Mouse (Mus musculus) kidney, adult 9 months (tissue): ENCODE measurements at regions not wholly inside any gene's neighbourhood (a gene's known extent, or its start where the extent isn't known, plus 50 kb on each side); places are given as distances from the start of the nearest gene placed in this dataset.

Experiments
- DNase-seq: peaks from one replicate; pipeline ENCODE4 v3.0.0; 2022

- peak; percentile 53 for DNase-seq
Observed at GRCm38 (mm10) chr10:53434376-53435171, 54.8 kb upstream of the Cep85l start.

- no peak for DNase-seq
Observed at GRCm38 (mm10) chr10:53432794-53433193, 53.0 kb upstream of the Cep85l start.

- DNase-seq = peak; percentile 39
Observed at GRCm38 (mm10) chr10:53429539-53430344, 50.0 kb upstream of the Cep85l start.
